Mouse (Mus musculus) adrenal gland, adult (tissue): ENCODE results near the gene Ngfr.

Source experiments
- DNase-seq, 2 experiments: peaks; one replicate each; pipeline ENCODE4 v3.0.0; 2022 to 2023; ENCODE audit warnings: low spot score in 1 of 2; ENCODE audit not compliant: inconsistent age in 2 of 2

Ngfr gene

DNA sequence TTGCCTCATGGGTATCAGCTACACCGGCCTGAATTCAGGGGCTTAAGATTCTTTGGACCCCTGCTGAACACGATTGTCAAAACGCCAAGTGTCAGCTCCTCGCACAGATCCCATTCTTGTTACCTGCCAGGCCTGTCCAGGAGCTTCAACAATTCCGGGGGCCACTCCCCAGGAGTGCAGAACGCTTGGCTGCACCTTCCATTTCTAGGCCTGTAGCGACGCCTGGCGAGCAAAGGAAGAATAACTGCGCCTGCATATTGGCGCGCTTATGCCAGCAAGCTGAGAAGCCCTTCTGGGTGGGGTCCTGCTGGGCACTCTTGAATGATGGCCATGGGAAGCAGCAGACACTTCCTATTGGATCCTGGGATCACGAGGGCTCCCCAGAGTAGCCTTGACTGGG lies 66.0 kb downstream of the Ngfr start:
- peak; percentile 76 to 92 for DNase-seq

DNA sequence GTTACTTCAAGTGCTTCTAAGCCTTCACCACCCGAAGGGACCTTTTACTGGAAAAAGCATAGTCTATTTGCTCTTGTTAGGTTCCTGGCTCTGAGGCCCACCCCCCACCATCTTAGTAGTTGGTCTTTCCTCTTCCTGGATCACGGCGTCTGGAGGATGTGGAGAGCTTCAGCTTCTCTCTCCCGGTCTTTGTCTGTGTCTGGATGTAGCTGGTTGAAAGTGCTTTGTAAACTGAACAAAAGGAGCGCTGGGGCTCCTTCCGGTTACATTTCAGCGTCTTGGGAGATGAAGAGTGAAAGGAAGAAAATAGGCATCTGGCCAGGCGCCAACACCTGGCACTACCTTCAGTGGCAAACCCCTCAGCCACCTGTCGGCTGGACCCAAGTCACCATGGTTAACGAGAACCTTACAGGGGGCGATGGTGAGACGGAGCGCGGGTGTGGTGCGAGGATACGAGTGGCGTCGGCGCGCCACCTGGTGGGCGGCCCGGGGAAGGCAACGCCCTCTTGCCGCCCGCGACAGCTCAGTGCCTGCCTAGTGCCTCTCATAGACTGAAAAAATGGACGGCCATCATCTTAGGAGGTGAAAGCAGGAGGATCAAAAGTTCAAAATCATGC lies 67.0 kb downstream of the Ngfr start:
- peak; percentile 88 to 96 for DNase-seq

- DNase-seq, result peak in 1 of 2 experiments; percentile 23
Measured at GRCm38 (mm10) chr11:95519996-95520395, 67.5 kb downstream of the Ngfr start.

GRCm38 (mm10) chr11:95519299-95519698 lies 68.2 kb downstream of the Ngfr start:
- DNase-seq, result no peak
